Mouse (Mus musculus) T-cell, adult 2 months (primary cell): ENCODE measurements around the gene Csf2rb.
"Not testable (repeated sequence)": the region's sequence is repeated elsewhere in the genome, so short reads cannot be mapped to it uniquely, and the experiment has no call there.

Experiments used
- DNase-seq: peaks from one replicate; pipeline ENCODE4 v3.0.0; 2022; ENCODE audit warnings: low spot score

Gene Csf2rb

DNA sequence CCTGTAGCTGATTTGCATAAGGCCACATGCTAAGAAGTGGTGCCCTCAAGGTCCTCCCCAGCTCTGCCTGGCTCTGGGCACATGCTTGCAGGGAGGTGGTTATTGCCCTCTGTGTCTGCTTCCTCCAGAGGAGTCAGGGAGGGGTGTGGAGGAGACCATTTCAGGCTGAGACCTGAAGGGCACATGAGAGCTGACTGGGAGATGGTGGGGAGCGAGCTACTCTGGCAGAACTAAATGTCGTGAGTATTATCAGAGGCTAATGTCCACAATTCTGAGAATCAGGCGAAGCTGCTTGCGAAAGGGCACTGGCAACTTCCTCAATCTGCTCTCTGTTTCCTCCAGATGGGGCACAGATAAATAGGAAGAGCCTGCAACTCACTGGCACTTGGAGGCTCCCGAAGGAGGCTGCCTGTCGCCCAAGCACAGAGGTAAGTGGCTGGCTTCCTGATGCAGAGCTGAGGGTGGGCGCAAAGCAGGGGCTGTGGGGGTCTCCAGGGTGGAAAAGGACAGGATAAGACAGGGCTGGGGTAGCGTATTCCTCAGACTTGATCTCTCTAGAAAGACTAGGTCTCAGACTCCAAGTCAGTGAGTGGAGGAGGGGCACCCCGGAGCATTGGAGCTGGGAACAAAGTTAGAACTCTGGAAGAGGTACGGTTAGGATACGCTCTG lies at the start of gene Csf2rb:
TSS of gene Csf2rb (plus strand) at position 82 of the 669 bp plus-strand sequence.
- DNase-seq: no peak

DNA sequence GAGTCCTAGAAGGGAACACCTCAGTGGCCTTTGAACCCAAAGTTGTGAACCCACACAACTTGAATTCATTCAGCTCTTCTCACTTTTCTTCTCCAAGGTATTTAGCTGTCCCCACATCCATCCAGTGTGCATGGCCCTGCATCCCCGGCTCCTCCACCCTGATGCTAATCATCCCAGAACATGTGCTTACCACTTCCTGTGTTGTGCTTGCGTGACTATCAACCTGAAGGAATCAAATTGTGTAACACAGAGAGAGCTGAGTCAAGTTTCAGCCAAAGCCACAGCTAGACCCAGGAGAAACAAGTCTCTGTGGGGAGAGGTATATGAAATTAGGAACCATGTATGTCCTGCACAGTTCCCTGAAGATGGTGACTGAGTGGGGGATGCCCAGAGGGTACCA lies 47.2 kb upstream of the Csf2rb start:
- DNase-seq: no peak

DNA sequence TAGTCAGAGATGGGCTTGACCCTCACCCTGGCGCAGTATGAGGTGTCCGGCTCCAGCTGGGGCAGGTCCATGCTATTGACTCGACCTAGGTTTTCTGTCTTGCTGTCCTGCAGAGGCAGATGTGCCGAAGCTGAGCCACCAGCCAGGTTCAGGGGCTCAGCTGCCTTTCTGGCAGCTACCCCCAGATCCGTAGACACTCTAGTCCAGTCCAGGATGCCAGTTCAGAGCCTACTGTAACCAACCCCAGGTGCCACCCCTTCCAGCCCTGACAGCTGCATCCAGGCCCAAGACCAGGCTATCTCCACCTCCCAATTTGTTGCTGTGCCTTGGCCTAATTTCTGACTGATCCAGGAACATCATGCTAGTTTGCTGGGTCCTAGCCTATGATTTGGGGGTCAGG lies 37.6 kb upstream of the Csf2rb start:
- no peak for DNase-seq

DNA sequence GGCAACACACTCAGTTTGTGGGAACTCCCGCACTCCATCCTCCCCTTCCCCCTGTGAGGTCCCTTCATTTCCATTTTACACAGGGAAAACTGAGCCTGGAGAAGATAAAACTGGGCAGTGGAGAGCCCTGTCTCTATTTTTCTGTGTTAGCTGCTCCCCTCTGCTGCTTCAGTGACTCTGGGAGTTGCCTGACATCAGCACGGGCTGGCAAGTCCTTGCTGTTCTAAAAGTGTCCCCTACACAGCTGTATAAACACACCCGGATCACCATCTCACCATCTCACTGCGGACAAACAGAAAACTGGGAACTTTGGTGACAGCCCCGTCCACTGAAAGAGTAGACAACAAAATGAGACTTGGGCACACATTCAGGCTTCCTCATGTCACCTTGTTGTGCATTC lies 35.8 kb upstream of the Csf2rb start:
- not testable (repeated sequence) for DNase-seq

DNA sequence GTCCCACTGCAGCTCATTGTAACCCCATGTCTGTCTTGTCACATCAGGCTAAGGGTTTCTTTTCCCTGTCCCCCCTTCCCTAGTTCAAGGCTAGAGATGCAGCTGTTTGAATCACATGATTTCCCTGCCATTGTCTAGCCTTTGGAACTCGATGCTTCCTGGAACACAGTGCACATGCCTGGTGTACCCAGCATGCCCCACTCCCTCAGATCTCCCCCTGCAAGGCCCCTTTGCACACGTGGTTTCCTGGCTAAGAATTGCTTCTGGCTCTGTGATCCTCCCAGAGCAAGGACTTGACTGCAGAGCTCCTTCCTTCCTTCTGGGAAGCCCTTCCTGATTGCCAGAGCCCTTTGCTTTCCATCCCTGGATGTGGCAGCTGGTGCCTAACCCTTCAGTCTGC lies 32.3 kb upstream of the Csf2rb start:
- not testable (repeated sequence) for DNase-seq

DNA sequence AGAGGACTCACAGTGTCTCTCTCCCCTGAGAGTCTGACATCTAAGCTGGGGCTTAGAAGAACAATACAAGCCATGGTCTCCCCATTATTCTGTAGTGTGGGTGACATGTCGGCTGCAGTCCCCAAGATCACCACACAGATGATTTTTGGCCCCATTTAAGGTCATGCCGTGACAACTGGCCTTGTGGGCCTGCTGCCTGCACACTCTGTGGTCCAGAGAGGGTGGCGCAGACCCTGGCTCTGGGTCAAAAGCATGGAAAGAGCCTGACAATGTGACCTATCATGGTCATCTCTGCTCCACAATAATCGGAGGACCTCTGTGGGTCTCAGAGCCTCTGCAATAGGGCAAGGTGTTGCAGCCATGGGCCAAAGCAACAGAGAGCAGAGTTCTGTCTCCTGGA lies 31.8 kb upstream of the Csf2rb start:
- DNase-seq: no peak

DNA sequence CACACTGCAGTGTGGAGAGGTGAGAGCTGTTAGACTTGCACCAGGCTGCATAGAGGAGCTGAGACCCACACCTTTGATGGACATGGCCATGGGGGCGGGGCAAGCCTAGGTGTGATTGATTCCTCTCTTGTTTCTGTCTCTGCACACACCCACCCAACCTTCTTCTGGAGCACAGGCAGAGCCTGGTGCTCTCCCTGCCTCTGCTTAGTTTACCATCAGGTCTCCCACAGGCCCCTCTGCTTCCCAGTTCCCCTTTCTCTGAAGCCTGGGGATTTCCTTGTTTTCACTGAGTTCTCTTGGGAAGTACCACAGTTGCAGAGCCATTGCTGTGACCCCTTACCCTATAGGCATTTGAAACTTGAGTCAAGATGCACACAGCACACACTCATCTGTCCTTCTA lies 27.0 kb upstream of the Csf2rb start:
- no peak for DNase-seq

DNA sequence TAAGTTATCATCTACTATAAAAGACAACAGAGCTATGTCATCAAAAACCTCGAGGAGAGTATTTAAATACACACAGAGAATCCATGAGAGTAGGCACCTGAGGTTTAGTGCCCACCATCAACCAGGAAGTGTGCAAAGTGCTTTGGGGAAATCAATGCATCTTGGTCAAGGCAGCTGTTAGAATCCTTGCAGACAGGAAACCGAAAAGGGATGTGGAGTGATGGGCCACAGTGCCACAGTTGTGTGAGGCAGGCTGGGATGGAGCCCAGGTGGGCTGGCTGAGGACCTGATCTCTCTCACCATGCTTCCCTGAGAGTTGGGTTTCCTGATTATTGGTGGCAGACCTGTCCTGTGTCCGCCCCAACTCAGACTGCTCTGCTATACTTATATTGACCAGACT lies 25.9 kb upstream of the Csf2rb start:
- no peak for DNase-seq

DNA sequence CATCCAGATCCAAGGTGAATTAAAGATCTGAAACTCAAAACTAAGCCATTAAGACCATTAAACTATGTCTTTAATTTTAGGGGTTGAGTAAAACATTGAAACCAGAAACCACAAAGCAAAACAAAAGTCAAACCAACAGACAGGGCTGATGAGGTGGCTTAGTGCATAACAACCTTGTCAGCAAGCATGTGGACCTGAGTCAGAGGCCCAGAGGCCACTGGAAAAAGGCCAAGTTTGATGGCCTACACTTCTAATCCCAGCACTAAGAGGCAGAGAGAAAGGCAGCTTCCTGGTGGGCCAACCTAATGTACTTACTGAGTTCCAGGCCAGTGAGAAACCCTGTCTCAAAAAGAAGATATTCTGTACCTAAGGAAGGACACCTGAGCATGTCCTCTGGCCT lies 24.8 kb upstream of the Csf2rb start:
- no peak for DNase-seq

DNA sequence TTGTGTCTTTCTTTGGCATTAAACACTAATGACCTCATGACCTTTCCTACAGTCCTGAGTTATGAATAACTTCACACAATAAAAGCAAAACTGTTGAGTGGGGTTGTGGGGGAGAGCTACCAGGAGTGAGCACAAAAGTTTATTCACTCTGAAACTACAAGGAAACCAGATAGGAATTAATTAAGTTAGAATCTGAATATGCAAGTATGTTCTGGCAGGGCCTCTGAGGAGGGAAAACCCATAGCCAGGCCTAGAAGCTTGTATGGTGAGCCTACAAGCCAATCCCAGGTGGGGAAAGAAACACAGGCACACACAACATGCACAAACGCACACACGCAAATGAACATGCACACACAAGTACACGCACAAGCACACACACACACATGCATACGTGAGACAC lies 22.8 kb upstream of the Csf2rb start:
- DNase-seq: no peak

DNA sequence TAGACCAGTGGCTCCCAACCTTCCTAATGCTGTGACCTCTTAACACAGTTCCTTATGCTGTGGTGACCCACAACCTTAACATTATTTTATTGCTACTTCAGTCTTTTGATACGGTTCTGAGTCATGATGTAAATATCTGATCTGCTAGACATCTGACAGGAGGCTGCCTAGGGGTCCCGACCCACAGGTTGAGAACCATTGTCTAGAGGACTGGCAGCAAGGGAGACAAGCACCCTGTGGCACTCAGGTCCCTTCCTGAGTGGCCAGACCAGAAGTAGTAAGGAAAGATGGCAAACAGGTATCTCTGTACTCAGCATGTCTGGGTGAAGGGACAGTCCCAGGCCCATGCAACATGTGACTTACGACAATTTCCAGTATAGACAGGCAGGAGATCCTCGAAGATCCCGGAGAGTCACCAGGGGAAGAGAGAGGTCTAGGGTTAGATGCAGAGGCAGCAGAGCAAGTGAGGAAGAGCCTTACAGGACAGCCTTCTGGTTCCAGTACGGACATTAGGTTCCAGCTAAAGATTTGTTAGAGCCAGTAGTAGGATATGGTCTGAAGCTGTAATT lies 21.8 kb upstream of the Csf2rb start:
- no peak for DNase-seq

DNA sequence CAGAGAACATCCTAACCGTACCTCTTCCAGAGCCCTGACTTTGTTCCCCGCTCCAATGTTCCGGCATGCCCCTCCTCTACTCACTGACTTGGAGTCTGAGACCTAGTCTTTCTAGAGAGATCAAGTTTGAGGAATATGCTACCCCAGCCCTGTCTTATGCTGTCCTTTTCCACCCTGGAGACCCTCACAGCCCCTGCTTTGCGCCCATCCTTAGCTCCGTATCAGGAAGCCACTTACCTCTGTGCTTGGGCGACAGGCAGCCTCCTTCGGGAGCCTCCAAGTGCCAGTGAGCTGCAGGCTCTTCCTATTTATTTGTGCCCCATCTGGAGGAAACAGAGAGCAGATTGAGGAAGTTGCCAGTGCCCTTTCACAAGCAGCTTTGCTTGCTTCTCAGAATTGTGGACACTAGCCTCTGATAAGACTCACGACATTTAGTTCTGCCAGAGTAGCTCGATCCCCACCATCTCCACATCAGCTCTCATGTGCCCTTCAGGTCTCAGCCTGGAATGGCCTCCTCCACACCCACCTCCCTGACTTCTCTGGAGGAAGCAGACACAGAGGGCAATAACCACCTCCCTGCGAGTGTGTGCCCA lies 20.1 kb upstream of the Csf2rb start, which contains the start of gene Csf2rb2:
TSS of gene Csf2rb2 (minus strand) at position 381 of the 593 bp plus-strand sequence.
- no peak for DNase-seq

DNA sequence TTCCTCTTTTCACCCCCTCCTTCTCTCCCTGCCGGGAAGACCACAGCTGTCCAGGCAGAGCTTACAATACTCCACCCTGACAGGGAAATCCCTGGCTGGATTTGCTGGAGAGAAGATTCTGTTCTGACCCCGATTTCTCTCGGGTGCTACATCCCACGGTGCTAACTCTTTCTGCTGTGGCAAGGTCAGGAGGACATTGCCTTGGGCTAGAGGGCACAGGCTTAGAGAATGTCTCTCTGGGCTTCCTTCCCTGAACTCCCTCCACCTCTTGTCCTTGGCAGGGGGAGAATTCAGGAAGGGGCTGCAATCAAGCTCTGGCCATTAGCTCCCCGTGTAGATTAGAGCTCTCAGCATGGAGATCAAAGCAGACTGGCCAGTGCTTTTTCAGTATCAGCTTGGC lies 15.7 kb upstream of the Csf2rb start:
- no peak for DNase-seq

DNA sequence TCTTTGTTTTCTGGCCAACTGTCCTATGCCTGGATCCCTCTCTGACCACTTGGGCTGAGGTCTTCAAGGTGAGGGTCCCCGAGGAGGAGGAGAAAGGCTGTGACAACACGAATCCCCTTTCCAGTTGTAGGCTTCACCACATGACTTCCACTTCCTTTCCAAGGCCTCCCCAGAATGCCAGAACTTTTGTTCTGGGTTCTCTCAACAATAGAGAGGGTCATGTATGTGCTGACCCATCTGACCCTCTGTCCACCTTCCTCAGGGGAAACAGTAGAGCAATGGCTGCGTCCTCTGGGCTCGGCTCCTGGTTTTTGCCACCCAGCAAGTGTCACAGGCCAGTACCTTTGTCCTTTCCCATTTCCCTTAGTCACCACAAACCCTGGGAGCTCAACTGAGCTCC lies 14.6 kb upstream of the Csf2rb start:
- DNase-seq: no peak

DNA sequence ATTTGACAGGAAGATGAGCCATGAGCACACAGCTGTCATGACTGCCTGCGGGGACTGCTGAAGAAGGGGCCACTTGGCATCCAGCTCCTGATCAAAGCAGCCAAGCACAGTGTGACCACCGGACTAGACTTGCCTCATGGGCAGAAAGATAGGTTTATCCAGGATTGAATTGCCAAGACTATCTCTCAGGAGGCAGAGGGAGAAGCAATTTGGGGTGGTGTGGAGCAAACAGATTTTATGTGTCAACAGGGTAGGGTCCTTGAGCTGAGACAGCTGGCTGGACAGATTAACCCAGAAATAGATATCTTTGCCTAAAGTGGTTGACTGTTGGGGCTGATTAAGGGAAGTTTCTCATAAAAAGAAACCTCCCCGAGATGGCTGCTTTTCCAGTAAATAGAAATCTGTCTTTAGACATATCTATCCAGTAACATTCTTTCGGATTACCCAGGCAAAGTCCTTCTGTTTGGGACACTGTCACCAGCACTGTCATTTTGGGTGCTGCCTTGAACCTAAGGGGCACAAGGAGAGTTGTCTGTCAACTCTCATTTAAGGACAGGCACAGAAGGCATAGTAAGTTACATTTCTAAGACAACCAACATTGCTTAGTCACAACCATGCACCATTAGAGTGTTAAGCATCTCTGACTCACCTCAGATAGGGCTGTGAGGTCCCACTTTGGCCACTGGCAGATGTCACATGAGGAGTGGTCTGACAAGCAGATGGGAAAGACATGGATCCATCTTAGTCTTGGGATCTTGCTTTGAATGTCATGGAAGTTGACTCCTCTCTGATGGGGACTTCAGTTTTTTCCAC lies 12.9 kb upstream of the Csf2rb start:
- DNase-seq: not testable (repeated sequence)

DNA sequence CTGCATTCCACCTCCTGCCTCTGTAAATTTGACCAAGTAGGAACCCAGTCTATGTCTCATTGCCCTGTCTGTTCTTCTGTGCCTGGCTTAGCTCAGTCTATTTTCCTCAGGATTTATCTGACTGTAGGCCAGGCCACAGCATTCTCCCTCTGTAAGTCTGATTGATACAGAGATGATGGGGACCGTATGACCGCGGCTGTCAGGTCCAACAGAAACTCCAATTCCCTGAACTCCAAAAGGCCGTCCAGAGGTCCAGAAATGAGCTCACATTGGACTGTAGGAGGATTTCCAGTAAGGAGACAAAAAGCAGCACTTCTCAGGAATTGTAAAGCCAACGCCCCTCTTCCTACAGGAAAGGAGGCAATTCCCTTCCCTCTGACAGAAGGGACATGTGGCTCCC lies 11.9 kb upstream of the Csf2rb start:
- DNase-seq: not testable (repeated sequence)

DNA sequence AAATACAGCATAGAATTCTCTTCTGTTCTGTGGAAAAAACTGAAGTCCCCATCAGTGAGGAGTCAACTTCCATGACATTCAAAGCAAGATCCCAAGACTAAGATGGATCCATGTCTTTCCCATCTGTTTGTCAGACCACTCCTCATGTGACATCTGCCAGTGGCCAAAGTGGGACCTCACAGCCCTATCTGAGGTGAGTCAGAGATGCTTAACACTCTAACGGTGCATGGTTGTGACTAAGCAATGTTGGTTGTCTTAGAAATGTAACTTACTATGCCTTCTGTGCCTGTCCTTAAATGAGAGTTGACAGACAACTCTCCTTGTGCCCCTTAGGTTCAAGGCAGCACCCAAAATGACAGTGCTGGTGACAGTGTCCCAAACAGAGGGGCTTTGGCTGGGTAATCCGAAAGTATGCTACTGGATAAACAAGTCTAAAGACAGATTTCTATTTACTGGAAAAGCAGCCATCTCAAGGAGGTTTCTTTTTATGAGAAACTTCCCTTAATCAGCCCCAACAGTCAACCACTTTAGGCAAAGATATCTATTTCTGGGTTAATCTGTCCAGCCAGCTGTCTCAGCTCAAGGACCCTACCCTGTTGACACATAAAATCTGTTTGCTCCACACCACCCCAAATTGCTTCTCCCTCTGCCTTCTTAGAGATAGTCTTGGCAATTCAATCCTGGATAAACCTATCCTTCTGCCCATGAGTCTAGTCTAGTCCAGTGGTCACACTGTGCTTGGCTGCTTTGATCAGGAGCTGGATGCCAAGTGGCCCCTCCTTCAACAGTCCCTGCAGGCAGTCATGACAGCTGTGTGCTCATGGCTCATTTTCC lies 7.0 kb upstream of the Csf2rb start:
- DNase-seq: not testable (repeated sequence)

DNA sequence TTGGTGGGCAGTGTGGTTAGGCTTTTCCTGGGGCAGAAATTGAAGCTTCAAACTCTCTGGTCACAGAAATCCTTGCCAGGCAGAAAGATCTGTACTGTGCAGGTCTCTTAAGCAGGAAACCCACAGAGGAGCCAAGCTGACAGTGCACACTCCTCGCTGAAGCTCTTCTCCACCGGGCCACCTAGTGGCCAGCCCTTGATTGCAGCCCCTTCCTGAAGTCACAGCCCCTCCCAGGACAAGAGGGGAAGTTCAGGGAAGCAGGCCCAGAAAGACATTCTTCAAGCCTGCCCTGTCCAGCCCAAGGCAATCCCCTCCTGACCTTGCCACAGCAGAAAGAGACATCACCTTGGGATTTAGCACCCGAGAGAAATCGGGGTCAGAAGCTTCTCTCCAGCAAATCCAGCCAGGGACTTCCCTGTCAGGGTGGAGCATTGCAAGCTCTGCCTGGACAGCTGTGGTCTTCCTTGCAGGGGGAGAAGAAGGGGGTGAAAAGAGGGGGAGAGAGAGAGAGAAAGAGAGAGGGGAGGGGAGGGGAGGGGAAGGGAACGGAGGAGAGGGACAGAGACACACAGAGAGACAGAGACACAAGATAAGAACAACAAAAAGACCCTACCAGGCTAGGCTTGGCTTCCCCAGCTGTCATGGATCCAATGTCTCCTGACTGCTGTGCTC lies 4.6 kb upstream of the Csf2rb start:
- peak; percentile 24 for DNase-seq

DNA sequence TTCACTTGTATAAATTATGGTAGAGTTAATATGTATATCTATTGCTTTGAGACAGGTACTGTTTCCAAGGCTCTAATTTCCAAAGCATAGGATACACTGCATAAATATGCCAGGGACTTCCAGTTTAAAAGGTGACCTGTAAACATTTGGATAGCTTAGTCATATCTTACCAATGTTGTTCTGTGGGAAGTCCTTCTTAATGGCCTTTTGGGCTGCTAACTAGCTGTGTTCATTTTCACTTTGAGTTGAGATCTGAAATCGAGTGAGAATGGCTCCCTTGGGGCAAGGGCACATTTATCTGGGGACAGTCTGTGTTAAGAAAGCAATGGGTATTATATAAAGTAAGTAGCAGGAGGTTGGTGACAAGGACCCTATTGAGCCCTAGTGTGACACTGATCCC lies 2.2 kb upstream of the Csf2rb start:
- DNase-seq: no peak

DNA sequence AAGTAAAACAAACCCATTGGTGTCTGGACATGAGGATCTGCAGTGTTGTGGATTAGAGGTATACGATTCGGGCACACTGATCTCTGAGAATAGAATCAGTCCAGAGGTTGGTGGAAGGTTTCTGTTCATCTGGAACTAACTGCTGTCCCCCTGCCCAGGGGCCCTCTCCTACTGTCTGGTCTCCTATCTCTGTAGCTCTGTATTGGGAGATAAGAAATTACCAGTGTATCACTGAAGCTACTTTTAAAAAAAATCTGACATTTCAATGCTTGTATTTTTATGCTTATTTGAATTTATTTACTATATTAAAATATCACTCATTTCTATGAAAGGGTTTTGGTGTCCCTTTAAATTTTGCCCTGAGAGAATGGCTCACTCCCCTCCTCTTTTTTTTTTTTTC lies 1.3 kb upstream of the Csf2rb start:
- DNase-seq: no peak

DNA sequence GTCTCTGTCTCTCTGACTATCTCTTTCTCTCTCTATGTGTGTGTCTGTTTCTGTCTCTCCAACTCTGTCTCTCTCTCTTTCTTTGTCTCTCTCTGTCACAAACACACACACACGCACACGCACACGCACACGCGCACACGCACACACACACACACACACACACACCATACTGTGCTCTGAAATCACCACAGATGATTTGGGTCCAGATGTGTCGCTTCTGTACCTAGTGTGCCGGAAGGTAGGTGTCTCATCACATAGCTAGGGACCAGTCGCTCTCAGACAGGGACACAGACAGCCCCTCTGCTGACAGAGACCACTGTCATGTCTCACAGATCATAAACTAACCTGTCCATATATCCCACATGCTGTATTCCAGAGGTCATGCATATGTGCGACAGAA lies 1.2 kb downstream of the Csf2rb start:
- no peak for DNase-seq
